Mouse (Mus musculus) limb, embryonic 15.5 days (tissue): ENCODE measurements around the gene D230025D16Rik. TPM values are rescaled to one million over a fixed set of nuclear protein-coding genes. Genes with fewer than 3 reads are reported as not detected.

Source experiments
- ATAC-seq: fragments of 200-750 bp; cut with Nextera tagmentation; 2 replicates; pipeline ENCODE4 v1.8.0; 2017; ENCODE audit warnings: low read depth, moderate TSS enrichment; ENCODE audit not compliant: insufficient number of reproducible peaks, low FRiP score, low TSS enrichment
- H3K27ac ChIP-seq: fragments of 300-500 bp; sonication (generic); 2 replicates; pipeline ENCODE4 v1.5.1; 2015; ENCODE audit warnings: moderate library complexity, mild to moderate bottlenecking, inconsistent platforms
- H3K27me3 ChIP-seq: fragments of 300-500 bp; sonication (generic); 2 replicates; pipeline ENCODE4 v1.6.1; 2015; ENCODE audit warnings: inconsistent platforms
- H3K36me3 ChIP-seq: fragments of 300-500 bp; sonication (generic); 2 replicates; pipeline ENCODE4 v1.6.1; 2015; ENCODE audit warnings: inconsistent platforms
- H3K4me1 ChIP-seq: fragments of 300-500 bp; sonication (generic); 2 replicates; pipeline ENCODE4 v1.6.1; 2015; ENCODE audit warnings: inconsistent platforms
- H3K4me2 ChIP-seq: fragments of 300-500 bp; sonication (generic); 2 replicates; pipeline ENCODE4 v1.6.1; 2015; ENCODE audit warnings: mild to moderate bottlenecking, inconsistent platforms
- H3K4me3 ChIP-seq: fragments of 300-500 bp; sonication (generic); 2 replicates; pipeline ENCODE4 v1.5.1; 2015; ENCODE audit warnings: mild to moderate bottlenecking, inconsistent platforms
- H3K9ac ChIP-seq: fragments of 300-500 bp; sonication (generic); 2 replicates; pipeline ENCODE4 v1.6.1; 2015; ENCODE audit warnings: inconsistent platforms
- H3K9me3 ChIP-seq: fragments of 300-500 bp; sonication (generic); 2 replicates; pipeline ENCODE4 v1.6.1; 2016; ENCODE audit warnings: inconsistent platforms
- WGBS: fragments of 180-500 bp; shearing (Covaris S2); methylation state at CpG from one replicate; pipeline ENCODE4 v1.1.7; 2015; 5-methylcytosine and 5-hydroxymethylcytosine counted together
- polyA plus RNA-seq: library from polyadenylated mRNA; unstranded; fragments of >200 nt; fragmentation: Nextera tagmentation; extraction: Ambion mirVana; gene quantifications from 2 replicates; pipeline ENCODE4 v1.2.1, GENCODE M21; 2015

D230025D16Rik gene
- polyA plus RNA-seq, 1 experiment from 2014 or later: 25.6 TPM

DNA sequence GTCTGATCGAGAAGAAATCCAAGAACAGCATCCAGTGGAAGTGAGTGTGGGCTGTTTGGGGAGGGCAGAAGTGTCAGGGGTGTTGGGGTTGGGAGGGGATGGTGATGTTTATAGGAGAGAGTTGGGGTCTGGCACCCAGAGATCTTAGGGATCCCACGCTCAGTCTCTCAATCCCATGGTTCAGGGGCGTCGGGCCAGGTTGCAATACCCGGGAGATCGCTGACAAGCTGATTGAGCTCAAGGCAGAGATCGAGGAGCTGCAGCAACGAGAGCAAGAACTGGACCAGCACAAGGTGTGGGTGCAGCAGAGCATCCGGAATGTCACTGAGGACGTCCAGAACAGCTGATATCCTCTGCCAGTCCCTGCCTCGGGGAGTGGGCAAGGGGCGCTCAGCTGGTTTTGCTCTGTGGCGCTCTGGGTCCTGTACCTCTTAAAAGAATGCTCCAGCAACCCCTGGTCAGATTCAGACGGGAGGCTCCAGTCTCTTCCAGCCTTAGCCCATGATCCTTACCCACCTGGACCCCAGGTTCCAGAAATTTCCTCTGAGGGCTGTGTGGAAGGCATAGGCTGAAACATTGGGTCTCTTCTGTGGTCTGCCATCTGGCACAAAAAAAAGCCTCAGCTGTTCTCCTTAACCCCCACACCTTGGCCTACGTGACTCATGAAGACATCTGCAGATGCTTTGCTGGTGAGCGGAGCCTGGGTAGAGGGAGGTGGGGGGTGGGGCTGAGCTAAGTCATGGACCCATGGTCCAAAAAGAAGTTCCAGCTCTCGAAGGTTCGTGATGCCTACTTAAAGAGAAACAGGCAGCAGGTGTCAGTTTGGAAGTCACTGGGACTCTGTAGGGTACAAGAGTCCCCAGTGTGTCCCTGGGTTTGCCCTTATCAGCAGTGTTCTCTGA lies 73.7 kb downstream of the D230025D16Rik start:
- Histone ChIP-seq H3K27me3 (no peaks in the 10 kb centered on the region), H3K9me3 (no peaks in the 10 kb centered on the region), H3K4me2 (peak overlapping the region; percentile 84), H3K9ac (peak overlapping the region; percentile 95), H3K36me3 (peaks cover 37% of the 10 kb centered on the region), H3K4me1 (peaks cover 23% of the 10 kb centered on the region), H3K4me3 (peak overlapping the region; percentile 96), H3K27ac (0 out of 2 replicates have a peak overlapping the region, but pooled peaks have one; percentile 77)
- 56% methylated on average over 18 of the region's 18 CpGs for WGBS
- no peak for ATAC-seq

- no peak overlapping the region for H3K9ac ChIP-seq
- H3K9me3 ChIP-seq: no peaks in the 10 kb centered on the region
- H3K27me3 ChIP-seq: no peaks in the 10 kb centered on the region
- peaks cover 35% of the 10 kb centered on the region for H3K4me1 ChIP-seq
- no peak for ATAC-seq
- H3K4me3 ChIP-seq: no peak overlapping the region
- no peak overlapping the region for H3K4me2 ChIP-seq
- H3K36me3 ChIP-seq: peaks cover 44% of the 10 kb centered on the region
- 94% methylated on average over 8 of the region's 8 CpGs for WGBS
- no peak overlapping the region for H3K27ac ChIP-seq
Observed at GRCm38 (mm10) chr8:105299962-105300361, 75.0 kb downstream of the D230025D16Rik start.

Other genes with a start within 250 kb of the D230025D16Rik start
- not detected in 2 replicates for gene Ces2h, start 224.3 kb upstream of the D230025D16Rik start, polyA plus RNA-seq
- not detected in 2 replicates for gene Ces3a, start 176.5 kb upstream of the D230025D16Rik start, polyA plus RNA-seq
- gene Ces3b, start 141.4 kb upstream of the D230025D16Rik start, polyA plus RNA-seq: not detected in 2 replicates
- not detected in 2 replicates for gene Ces4a, start 93.3 kb upstream of the D230025D16Rik start, polyA plus RNA-seq
- 77.3 and 89.0 TPM in 2 replicates for gene Cbfb, start 54.5 kb upstream of the D230025D16Rik start, polyA plus RNA-seq
- gene B3gnt9, start 30.0 kb downstream of the D230025D16Rik start, polyA plus RNA-seq: 50.7 and 50.8 TPM in 2 replicates
- gene Tradd, start 39.5 kb downstream of the D230025D16Rik start, polyA plus RNA-seq: 30.8 and 38.0 TPM in 2 replicates
- gene Fbxl8, start 39.5 kb downstream of the D230025D16Rik start, polyA plus RNA-seq: 4.6 and 4.9 TPM in 2 replicates
- 0.33 and 0.41 TPM in 2 replicates for gene Hsf4, start 44.7 kb downstream of the D230025D16Rik start, polyA plus RNA-seq
- 3.1 and 5.3 TPM in 2 replicates for gene Nol3, start 51.0 kb downstream of the D230025D16Rik start, polyA plus RNA-seq
- 11.0 and 11.1 TPM in 2 replicates for gene 4931428F04Rik, start 64.7 kb downstream of the D230025D16Rik start, polyA plus RNA-seq
- 9.0 and 10.6 TPM in 2 replicates for gene Exoc3l, start 71.0 kb downstream of the D230025D16Rik start, polyA plus RNA-seq
- gene E2f4, start 72.5 kb downstream of the D230025D16Rik start, polyA plus RNA-seq: 63.7 and 65.5 TPM in 2 replicates
- gene Elmo3, start 80.5 kb downstream of the D230025D16Rik start, polyA plus RNA-seq: 8.9 TPM in 2 replicates
- 1.7 and 1.9 TPM in 2 replicates for gene Lrrc29, start 101.1 kb downstream of the D230025D16Rik start, polyA plus RNA-seq
- 120 and 129 TPM in 2 replicates for gene Tmem208, start 101.2 kb downstream of the D230025D16Rik start, polyA plus RNA-seq
- gene Fhod1, start 122.8 kb downstream of the D230025D16Rik start, polyA plus RNA-seq: 1.6 and 1.8 TPM in 2 replicates
- 2.7 and 2.9 TPM in 2 replicates for gene Slc9a5, start 123.7 kb downstream of the D230025D16Rik start, polyA plus RNA-seq
- 0.55 and 0.88 TPM in 2 replicates for gene Plekhg4, start 148.1 kb downstream of the D230025D16Rik start, polyA plus RNA-seq
- gene Kctd19, start 188.4 kb downstream of the D230025D16Rik start, polyA plus RNA-seq: not detected in 2 replicates
- 0.37 and 0.53 TPM in 2 replicates for gene Lrrc36, start 188.4 kb downstream of the D230025D16Rik start, polyA plus RNA-seq
- gene Tppp3, start 246.4 kb downstream of the D230025D16Rik start, polyA plus RNA-seq: 160 and 305 TPM in 2 replicates